Mouse (Mus musculus): ENCODE measurements around the gene Mtx3. TPM values are rescaled to one million over a fixed set of nuclear protein-coding genes. Genes with fewer than 3 reads are reported as not detected.

Gene Mtx3
- polyA plus RNA-seq (2015; fragmentation: Illumina TruSeq; extraction: RNeasy Lipid Tissue Mini Kit (QIAGEN cat#74804); ENCODE audit: insufficient read depth, low read depth, low replicate concordance), result 3.2 TPM

DNA sequence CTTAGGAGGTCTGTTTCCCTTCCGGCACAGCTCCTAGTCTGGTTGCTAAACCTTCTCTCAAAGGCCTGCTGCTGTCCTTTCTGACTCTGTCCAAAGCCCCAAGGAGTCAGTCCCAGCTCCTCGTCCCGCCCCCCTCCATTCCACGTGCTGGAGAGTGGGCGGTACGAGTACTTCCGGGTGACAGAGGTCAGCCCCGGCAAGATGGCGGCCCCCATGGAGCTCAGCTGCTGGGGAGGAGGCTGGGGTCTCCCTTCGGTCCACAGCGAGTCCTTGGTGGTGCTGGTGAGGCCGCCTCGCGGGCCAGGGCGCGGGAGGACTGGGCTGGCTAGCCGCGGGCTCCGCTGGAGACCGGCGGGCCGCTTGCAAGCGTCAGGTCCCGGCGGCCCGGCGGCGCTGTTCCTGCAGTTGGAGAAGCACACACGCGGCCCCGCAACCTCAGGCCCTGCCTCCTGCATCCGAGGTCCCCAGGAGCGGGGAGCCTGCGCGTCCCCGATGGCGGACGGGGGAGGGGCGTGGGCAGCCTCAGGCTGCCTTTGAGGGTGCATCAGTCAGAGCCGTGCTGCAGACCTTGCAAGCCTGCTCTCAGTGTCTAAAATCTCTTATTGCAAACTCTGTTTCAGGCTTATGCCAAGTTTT, at the start of gene Mtx3:
Gene Mtx3, plus strand, starts transcription at position 175 of the 636 bp plus-strand sequence.

Other genes with a start within 250 kb of the Mtx3 start
- 4.3 TPM for gene Serinc5, start 233.7 kb upstream of the Mtx3 start, polyA plus RNA-seq (2015; fragmentation: Illumina TruSeq; extraction: RNeasy Lipid Tissue Mini Kit (QIAGEN cat#74804); ENCODE audit: insufficient read depth, low read depth, low replicate concordance)
- gene Thbs4, start 49.9 kb upstream of the Mtx3 start, polyA plus RNA-seq (2015; fragmentation: Illumina TruSeq; extraction: RNeasy Lipid Tissue Mini Kit (QIAGEN cat#74804); ENCODE audit: insufficient read depth, low read depth, low replicate concordance), result not detected

Measured in pancreas, adult 10 weeks (tissue).